ENCODE assay signal across 8 mouse cellular contexts in the genomic region with DNA sequence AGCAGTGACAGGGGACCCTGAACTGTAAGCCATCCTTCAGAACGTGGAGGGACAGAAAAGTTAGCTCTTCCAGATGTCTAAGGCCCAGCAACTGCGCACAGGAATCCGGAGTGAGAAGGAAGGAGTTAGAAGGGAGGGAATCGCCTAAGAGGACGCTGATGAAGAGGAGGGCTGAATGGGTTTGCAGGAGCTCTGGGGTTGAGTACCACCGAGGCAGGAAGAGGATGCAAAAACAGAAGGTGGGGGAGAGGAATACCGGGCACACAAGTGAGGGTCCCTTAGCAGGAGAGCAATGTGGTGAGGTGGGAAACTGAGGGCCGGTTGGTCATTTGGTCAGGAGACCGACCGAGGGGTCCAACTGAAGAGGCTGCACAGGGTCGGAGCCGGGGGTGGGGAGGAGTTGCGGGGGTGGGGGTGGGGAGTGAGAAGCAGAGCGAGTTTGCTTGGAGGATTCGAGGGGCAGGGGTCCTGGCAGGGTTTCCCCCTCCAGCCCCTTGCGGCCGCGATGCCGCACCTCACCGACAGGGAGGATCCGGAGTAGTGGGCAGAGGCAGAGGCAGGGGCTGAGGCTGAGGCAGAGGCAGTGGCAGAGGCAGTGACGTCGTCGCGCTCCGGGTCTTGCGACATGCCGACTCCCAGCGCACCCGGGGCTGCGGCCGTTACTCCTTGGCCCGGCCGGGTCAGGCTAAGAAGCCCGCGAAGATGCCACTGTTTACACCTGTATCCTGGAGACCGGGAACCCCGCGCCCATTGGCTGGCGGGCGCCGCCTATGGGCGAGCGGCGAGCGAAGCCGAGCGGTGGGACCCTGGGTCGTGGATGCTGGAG. TPM values are rescaled to one million over a fixed set of nuclear protein-coding genes. Genes with fewer than 3 reads are reported as not detected.
DNase-seq lines count a peak whose midpoint lies in the region; ATAC-seq and TF ChIP-seq lines count a peak whose summit lies in the region.

No protein-coding gene starts in this region.

- DNase-seq in cerebellum, postnatal 25 days: peak; percentile 67 to 78
- DNase-seq in gastrocnemius, adult 18-20 months (ENCODE audit: low spot score): peak; percentile 36
- peak; percentile 86 for DNase-seq in hindbrain, postnatal 0 days (ENCODE audit: low spot score)
- DNase-seq in left cerebral cortex, postnatal 36 days (ENCODE audit: low spot score in 2 of 2): peak; percentile 48 to 66
- DNase-seq in right cerebral cortex, postnatal 10 days (ENCODE audit: low spot score in 2 of 2): peak; percentile 71 to 72

- WGBS in hindbrain, postnatal 0 days: 4% methylated on average over 42 of the region's 49 CpGs

- H3K36me3 ChIP-seq in hindbrain, postnatal 0 days (ENCODE audit: insufficient read depth, low read length): no peaks in the 10 kb centered on the region

- H3K9me3 ChIP-seq in hindbrain, postnatal 0 days (ENCODE audit: low read length): no peaks in the 10 kb centered on the region

- no peak overlapping the region for H3K27ac ChIP-seq in hindbrain, postnatal 0 days

- H3K4me2 ChIP-seq in hindbrain, postnatal 0 days (ENCODE audit: low read depth, low read length): peak overlapping the region; percentile 78

- intact Hi-C loops in left cerebral cortex, postnatal 36 days (cut with DNase I): no loop called here

- H3K27me3 ChIP-seq in hindbrain, postnatal 0 days (ENCODE audit: insufficient read depth, low read length): no peaks in the 10 kb centered on the region

- H3K4me1 ChIP-seq in hindbrain, postnatal 0 days (ENCODE audit: insufficient read depth, low read length): no peaks in the 10 kb centered on the region

- TF ChIP-seq CTCF in hindbrain, postnatal 0 days (IDR thresholded peaks at IDR 0.05; ENCODE audit: low read depth): peak; percentile 59

- ATAC-seq in activated CD4-positive, CD25-positive, alpha-beta regulatory T cell, adult 4 months: peak; percentile 84
- peak; percentile 98 for ATAC-seq in hindbrain, postnatal 0 days
- ATAC-seq in megakaryocyte-erythroid progenitor cell, adult 5-6 weeks (replicated peaks; ENCODE audit: low FRiP score, low TSS enrichment, poor library complexity, severe bottlenecking): peak; percentile 97
- ATAC-seq in erythroid progenitor cell, adult 5-6 weeks (replicated peaks; ENCODE audit: low FRiP score, poor library complexity, severe bottlenecking): no peak

- H3K9ac ChIP-seq in hindbrain, postnatal 0 days (replicated peaks; ENCODE audit: low read length): peak overlapping the region; percentile 44; the same call in 1 of the 2 replicates

- peak overlapping the region; percentile 55 for H3K4me3 ChIP-seq in hindbrain, postnatal 0 days (ENCODE audit: low read length)

RNA-seq across cellular contexts. Expression of a gene that starts 17.9 kb away (rescaled TPM):
- polyA plus RNA-seq in activated CD4-positive, CD25-positive, alpha-beta regulatory T cell, adult 4 months (2017; shearing (Covaris generic)): 10 to 100 TPM; 27.1 to 29.5 TPM
- 10 to 100 TPM; 56.6 to 57.8 TPM for total RNA-seq in gastrocnemius, adult 18-20 months (2021)
- total RNA-seq in hindbrain, postnatal 0 days (2014; rRNA removed): 86.9 and 102 TPM in 2 replicates
- polyA plus RNA-seq in hindbrain, postnatal 0 days (2015; fragmentation: Nextera tagmentation; extraction: Ambion mirVana): 136 TPM in 2 replicates
- total RNA-seq in left cerebral cortex, postnatal 36 days (2021): 10 to 100 TPM; 46.6 to 50.3 TPM
- 215 and 216 TPM in 2 replicates for total RNA-seq in megakaryocyte-erythroid progenitor cell, adult 5-6 weeks (2014; fragmentation: Nextera tagmentation)
- 126 and 154 TPM in 2 replicates for total RNA-seq in megakaryocyte-erythroid progenitor cell, adult 5-6 weeks (2017)
- total RNA-seq in erythroid progenitor cell, adult 5-6 weeks (2015; ENCODE audit: low replicate concordance): 44.0 and 62.5 TPM in 2 replicates
- 11.0 and 26.1 TPM in 2 replicates for total RNA-seq in erythroid progenitor cell, adult 5-6 weeks (2017; ENCODE audit: low replicate concordance)

RNA-seq across cellular contexts. Expression of a gene that starts 28.4 kb away (rescaled TPM):
- under 1 TPM in 1 of 2 experiments, not detected in 1; 0.74 TPM for polyA plus RNA-seq in activated CD4-positive, CD25-positive, alpha-beta regulatory T cell, adult 4 months (2017; shearing (Covaris generic))
- total RNA-seq in gastrocnemius, adult 18-20 months (2021): under 1 TPM; 0.25 to 0.66 TPM
- total RNA-seq in hindbrain, postnatal 0 days (2014; rRNA removed): 0.26 and 0.29 TPM in 2 replicates
- polyA plus RNA-seq in hindbrain, postnatal 0 days (2015; fragmentation: Nextera tagmentation; extraction: Ambion mirVana): 0.89 and 1.6 TPM in 2 replicates
- total RNA-seq in left cerebral cortex, postnatal 36 days (2021): 1 to 10 TPM; 2.2 to 2.7 TPM
- total RNA-seq in megakaryocyte-erythroid progenitor cell, adult 5-6 weeks (2014; fragmentation: Nextera tagmentation): 0.33 TPM in 1 of 2 replicates, not detected in the other
- not detected in 2 replicates for total RNA-seq in megakaryocyte-erythroid progenitor cell, adult 5-6 weeks (2017)
- total RNA-seq in erythroid progenitor cell, adult 5-6 weeks (2015; ENCODE audit: low replicate concordance): not detected in 2 replicates
- total RNA-seq in erythroid progenitor cell, adult 5-6 weeks (2017; ENCODE audit: low replicate concordance): not detected in 2 replicates

Comparison
In these comparisons a context has a peak if more than half of its experiments do, and no peak if none do; other contexts are left out.
1. DNase-seq: peak in every context shown above with its lines; median percentile 86 in hindbrain, postnatal 0 days; 72 in cerebellum, postnatal 25 days; 72 in right cerebral cortex, postnatal 10 days; 57 in left cerebral cortex, postnatal 36 days; 36 in gastrocnemius, adult 18-20 months.